Mouse (Mus musculus): Measurements from ENCODE around the gene Styxl1. TPM values are rescaled to one million over a fixed set of nuclear protein-coding genes. Genes with fewer than 3 reads are reported as not detected.

Styxl1 gene
- polyA plus RNA-seq, 1 experiment: 1.9 TPM

DNA sequence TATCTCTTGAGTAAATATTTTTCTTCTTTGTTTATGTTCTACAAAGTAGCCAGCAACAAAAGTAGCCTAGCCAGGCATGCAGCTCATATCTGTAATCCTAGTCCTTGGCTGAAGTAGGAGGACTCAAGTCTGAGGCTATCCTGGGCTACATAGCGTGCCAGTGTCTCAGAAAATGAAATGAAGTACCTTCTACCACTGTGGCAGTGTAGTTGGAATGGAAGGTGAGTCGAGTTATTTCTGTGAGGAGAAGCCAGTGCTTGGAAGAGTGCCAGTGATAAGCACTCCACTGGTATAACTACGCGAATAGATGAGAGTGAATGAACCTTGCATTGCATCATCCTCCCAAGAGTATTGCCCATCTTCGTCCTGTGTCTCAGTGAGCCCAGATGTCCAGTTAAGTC lies 80.5 kb downstream of the Styxl1 start:
- DNase-seq (ENCODE audit: low read depth): no peak

Other genes starting within 250 kb of the Styxl1 start
- 28.8 and 34.9 TPM in 2 replicates for gene Hip1, start 233.3 kb downstream of the Styxl1 start, polyA plus RNA-seq (2012; rRNA removed)
- not detected in 2 replicates for gene Ccl26, start 214.8 kb downstream of the Styxl1 start, polyA plus RNA-seq (2012; rRNA removed)
- 10.5 and 12.6 TPM in 2 replicates for gene Ccl24, start 205.3 kb downstream of the Styxl1 start, polyA plus RNA-seq (2012; rRNA removed)
- gene Rhbdd2, start 145.8 kb downstream of the Styxl1 start, polyA plus RNA-seq (2012; rRNA removed): 48.0 and 52.7 TPM in 2 replicates
- gene Por, start 108.4 kb downstream of the Styxl1 start, polyA plus RNA-seq (2012; rRNA removed): 227 and 302 TPM in 2 replicates
- gene Tmem120a, start 33.9 kb downstream of the Styxl1 start, polyA plus RNA-seq (2012; rRNA removed): 118 and 209 TPM in 2 replicates
- gene Mdh2, start 95 bp upstream of the Styxl1 start, polyA plus RNA-seq (2012; rRNA removed): 491 and 596 TPM in 2 replicates
- gene Srrm3, start 28.5 kb upstream of the Styxl1 start, polyA plus RNA-seq (2012; rRNA removed): 0.04 and 0.08 TPM in 2 replicates
- 195 and 199 TPM in 2 replicates for gene Hspb1, start 109.5 kb upstream of the Styxl1 start, polyA plus RNA-seq (2012; rRNA removed)
- 138 and 165 TPM in 2 replicates for gene Ywhag, start 156.2 kb upstream of the Styxl1 start, polyA plus RNA-seq (2012; rRNA removed)
- gene Ssc4d, start 196.1 kb upstream of the Styxl1 start, polyA plus RNA-seq (2012; rRNA removed): 12.2 and 15.4 TPM in 2 replicates
- not detected in 2 replicates for gene Zp3, start 201.7 kb upstream of the Styxl1 start, polyA plus RNA-seq (2012; rRNA removed)
- 44.3 and 51.7 TPM in 2 replicates for gene Dtx2, start 216.4 kb upstream of the Styxl1 start, polyA plus RNA-seq (2012; rRNA removed)